Mouse (Mus musculus) layer of hippocampus, adult 9-10 months (tissue): ENCODE measurements around the gene C1qtnf5.
"Not testable (repeated sequence)": the region's sequence is repeated elsewhere in the genome, so short reads cannot be mapped to it uniquely, and the experiment has no call there.

ENCODE experiments used
- DNase-seq: peaks from one replicate; pipeline ENCODE4 v3.0.0; 2022; ENCODE audit warnings: low spot score

Gene C1qtnf5

DNA sequence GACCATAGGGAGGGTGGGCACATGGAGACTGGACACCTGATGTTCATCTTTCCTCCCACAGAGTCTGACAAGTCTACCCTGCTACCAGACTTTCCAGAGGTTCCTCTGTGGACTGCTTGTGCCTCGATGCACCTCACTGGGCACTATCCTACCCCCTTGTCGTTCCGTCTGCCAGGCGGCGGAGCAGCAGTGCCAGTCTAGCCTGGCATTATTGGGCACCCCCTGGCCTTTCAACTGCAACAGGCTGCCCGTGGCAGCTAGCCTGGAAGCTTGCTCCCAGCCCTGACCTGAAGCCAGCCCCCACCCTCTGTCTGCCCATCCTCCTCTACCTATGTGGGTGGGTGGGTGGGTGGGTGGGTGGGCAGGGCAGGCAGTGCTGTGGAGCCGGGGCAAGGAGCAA, 863 bp upstream of the C1qtnf5 start:
- DNase-seq: no peak

DNA sequence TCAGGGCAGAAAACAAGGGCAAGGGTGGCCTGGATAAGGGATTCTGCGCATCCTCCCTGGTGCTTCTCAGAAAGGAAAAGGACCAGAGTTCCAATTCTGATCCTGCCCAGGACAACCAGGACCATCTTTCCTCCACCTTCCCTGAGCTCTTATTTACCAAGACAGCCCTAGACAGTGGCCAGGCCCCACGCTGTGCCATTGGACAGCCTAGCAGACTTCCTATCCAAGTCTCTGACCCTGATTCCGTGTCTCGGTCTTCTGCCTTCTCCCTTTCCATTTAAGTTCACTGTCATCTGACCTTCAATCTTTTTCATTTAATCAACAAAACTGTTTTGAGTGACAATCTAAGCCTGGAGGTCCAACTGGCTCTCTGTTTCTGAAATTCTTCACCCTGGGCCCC, 449 bp upstream of the C1qtnf5 start:
- DNase-seq: no peak

DNA sequence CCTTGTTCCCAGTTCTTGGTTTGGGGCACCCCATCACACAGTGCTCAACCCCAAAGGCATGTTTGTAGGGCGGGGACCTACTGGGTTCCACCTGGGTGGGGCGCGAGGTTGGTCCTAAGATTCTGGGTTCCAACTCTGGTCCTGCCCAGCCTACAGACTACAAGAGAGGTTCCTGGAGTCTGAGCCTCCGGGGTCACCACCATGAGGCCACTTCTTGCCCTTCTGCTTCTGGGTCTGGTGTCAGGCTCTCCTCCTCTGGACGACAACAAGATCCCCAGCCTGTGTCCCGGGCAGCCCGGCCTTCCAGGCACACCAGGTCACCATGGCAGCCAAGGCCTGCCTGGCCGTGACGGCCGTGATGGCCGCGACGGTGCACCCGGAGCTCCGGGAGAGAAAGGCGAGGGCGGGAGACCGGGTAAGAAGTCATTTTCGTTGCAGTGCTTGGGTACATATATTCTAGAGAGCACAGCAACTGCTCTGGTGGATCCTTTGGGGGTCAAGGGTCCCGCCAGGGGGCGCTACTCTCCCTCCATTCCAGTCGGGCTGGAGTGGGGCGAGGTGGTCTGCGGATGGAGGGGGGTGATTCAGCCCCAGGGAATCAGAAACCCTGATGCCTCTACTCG, 623 bp downstream of the C1qtnf5 start:
- DNase-seq: no peak

DNA sequence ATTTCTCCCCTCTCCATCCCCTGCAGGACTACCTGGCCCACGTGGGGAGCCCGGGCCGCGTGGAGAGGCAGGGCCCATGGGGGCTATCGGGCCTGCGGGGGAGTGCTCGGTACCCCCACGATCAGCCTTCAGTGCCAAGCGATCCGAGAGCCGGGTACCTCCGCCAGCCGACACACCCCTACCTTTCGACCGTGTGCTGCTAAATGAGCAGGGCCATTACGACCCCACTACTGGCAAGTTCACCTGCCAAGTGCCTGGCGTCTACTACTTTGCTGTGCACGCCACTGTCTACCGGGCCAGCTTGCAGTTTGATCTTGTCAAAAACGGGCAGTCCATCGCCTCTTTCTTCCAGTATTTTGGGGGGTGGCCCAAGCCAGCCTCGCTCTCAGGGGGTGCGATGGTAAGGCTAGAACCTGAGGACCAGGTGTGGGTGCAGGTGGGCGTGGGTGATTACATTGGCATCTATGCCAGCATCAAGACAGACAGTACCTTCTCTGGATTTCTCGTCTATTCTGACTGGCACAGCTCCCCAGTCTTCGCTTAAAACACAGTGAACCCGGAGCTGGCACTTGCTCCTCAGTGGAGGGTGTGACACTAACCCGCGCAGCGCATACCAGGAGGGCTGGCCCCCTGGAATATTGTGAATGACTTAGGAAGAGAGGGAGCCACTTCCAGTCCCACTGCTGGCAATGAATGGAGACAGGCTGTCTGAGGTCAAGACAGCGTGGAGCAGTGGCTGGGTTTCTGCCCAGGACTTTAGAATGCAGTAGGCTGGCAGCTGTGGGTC, 1.4 kb downstream of the C1qtnf5 start:
- DNase-seq: no peak

DNA sequence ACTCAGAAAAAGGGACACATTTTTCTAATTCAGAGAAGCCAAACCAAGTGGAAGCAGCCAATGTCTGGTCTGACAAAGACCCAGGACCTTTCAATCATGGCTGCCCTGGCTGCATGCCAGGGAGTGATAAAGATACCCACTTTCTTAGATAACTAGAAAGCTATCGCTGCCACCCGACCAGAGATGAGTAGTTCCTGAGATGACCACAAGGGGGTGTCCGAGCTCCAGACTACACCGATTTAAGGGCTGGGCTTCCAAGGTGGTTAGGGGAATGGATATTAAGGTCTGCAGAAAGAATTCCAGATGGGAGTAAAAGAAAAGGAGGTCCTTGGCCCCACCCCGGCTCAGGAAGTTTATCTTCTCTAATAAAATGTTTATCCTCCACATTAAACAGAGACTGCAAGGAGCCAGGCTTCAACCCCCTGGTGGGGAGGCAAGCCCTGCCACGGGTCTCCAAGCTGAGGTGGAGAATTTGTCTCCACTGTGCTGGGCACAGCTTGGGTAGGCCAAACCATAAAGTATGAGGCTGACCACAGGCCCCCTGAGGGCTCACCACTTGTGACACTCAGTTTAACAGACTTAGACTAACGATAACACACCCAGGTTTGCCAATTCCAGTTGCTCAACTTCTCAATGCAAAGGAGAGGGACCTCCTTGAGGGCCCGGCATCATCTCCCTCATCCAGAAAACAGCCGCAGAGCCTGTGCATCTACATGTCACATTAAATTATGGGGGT, 2.5 kb downstream of the C1qtnf5 start:
- no peak for DNase-seq

DNA sequence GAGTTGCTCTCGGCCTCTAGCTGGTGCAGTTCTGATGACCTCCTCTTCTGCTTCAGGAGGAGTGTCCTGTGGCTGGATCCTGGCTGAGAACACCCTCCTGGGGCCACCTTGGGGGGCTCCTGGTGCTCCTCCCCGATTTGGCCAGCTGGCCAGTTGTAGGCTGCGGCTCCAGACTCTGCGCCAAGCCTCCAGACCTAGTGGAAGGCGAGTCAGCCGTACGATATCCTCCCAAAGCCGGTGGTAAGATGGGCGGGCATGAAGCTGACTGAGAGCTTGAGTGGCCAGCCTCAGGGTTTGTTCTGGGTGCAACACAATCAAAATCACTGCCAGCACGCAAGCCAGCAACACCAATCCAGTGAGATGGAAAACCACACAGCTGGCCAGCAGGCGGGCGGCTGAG, 4.9 kb downstream of the C1qtnf5 start:
- DNase-seq: not testable (repeated sequence)

DNA sequence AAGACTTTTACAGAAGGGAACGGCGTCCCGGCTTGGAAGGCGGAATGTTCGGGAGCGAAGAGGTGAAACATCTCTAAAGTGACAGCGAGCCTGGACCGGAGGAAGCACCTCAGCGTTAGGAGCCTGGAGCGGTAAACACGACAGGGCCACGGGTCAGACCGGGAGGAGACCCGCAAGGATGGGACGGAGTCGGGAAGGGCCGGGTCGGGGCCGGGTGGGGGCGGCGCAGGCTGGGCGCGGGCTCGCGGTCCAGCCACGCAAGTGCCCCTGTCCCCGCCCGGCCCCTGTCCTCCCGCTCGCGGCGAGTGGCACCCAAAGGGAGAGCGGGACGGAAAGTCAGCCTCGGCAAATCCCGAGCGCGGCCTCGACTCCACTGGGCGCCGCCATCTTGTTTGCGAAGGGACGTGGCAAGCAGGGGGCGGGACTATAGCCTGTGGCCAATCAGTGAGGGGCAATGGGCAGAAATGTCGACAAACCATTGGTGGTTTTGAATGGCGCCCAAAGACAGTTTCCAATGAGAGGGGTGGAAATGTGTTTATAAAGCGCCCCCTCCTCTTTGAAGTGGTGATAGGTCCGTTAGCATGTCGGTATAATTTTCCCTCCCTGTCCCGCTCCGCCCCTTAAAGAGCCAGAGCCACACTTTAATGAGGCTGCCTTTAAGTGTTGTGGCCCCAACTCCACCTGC, 6.2 kb downstream of the C1qtnf5 start, which contains the start of the genes Gm49380 and Rnf26:
Gm49380 (minus strand) TSS at position 396 of the 685 bp plus-strand sequence.
Rnf26 (minus strand) TSS at position 413 of the 685 bp plus-strand sequence.
- peak; percentile 97 for DNase-seq

DNA sequence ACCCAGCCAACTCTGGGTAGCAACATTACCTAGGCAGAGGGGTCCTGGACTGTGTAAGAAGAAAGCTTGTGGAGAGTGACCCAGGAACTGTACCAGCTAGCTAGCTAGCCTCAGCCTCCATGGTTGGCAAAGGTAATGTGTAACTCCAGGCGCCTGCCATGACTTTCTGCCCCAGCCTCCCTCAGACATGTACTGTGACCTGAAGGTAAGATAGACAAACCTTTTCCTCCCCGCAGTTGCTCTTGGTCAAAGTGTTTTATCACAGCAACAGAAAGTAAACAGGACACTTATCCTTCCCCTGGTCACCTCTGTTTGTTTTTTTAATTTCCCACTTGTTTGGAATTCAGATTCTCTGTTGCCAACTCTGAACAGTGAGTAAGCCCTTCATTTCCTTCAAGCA, 7.4 kb downstream of the C1qtnf5 start:
- no peak for DNase-seq

DNA sequence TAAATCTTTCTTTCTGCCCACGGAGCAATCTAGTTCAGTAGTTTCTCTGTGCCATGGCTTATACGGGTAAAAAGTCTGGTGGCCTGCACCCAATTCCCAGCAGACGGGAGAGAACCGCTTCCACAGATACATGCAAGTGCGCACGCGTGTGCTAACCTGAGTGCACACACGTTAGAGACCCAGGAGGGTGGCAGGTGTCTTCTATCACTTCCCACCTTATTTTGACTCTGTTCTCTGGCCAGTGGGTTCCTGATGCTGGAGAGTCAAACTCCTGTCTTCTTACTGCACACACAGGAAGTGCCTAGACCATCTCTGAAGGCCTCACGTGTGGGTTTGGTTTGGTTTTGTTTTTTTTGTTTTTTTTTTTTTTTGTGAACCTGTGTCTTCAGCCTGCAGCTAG, 8.6 kb downstream of the C1qtnf5 start:
- no peak for DNase-seq

DNA sequence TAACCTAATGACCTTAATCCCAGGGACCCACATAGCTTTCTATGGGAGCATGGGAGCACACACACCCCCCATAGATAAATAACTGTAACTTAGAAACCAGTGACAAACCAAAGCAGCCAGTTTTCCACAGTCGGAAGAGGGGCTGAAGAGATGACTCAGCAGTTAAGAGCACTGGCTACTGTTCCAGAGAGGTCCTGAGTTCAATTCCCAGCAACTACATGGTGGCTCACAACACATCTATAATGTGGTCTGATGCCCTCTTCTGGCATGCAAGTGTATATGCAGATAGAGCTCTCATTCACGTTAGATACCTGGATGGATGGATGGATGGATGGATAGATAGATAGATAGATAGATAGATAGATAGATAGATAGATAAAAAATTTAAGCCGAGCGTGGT, 9.1 kb downstream of the C1qtnf5 start:
- DNase-seq: no peak

DNA sequence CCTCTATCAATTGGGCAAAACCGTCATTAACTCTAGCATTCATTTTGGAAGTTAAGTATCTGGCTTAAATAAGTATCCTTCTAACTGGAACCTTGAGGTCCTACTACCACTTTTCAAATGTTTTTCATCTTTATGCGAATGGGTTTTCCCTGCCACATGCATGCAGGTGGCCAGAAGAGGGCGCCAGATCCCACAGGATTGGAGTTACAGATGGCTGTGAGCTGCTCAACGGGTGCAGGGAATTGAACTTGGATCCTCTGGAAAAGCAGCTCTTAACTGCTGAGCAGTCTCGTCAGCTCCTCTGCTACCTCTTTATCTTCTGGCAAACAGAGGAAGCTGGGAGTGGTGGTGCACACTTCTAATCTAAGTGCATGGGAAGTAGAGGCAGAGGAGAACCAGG, 12.0 kb downstream of the C1qtnf5 start:
- DNase-seq: no peak

DNA sequence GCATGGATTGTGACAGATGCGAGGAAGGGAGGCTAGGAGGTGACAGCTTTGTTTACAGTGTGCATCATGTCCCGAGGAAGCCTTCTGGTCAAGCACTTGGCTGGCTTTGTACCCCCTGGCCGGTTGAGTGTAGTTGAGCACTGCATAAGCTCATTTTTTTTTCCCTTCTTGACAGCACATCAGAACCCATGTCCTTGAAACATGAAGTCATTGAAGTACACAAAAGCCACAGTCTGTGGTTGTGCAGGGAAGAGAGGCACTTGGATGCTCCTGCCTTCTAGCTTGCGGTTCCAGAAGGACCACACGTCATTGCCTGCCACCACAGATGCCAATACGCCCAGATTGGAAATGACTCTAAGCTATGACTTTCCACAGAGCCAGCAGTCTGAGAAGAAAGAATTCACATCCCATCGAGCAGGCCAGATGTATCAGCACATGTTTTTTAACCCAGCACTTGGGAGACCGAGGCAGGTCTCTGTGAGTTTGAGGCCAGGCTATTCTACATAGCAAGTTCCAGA, 13.0 kb downstream of the C1qtnf5 start:
- no peak for DNase-seq

DNA sequence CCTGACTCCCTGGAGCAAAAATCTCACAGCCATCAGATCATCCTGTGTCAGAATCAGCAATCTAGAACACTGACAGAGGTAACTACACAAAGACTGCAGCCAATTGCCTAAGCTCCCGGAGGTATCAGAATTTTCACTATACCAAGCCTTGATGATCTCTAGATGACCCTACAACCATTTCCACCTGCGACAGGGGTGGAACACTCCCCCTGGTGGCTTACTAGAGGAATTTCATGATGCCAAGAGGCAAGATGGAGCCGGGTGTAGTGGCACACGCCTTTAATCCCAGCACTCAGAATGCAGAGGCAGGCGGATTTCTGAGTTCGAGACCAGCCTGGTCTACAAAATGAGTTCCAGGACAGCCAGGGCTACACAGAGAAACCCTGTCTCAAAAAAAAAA, 17.3 kb downstream of the C1qtnf5 start:
- DNase-seq: no peak

DNA sequence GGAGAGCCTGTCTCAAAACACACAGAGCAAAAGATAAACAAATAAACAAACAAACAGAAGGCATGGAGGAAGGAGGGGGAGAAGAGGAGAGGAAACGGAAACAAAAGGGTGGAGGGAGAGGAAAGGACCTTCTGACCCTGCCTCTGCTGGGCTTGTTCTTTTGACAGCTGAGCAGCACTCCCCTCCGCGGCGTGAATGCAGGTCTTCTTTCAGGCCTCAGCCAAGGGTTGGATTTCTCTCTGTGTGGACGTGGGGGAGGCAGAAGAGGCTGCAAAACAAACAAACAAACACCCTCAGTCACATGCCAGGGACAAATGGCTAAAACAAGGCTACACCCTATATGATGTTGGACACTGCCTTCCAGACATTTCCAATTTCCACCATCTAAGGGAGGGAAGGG, 18.0 kb downstream of the C1qtnf5 start:
- DNase-seq: no peak

DNA sequence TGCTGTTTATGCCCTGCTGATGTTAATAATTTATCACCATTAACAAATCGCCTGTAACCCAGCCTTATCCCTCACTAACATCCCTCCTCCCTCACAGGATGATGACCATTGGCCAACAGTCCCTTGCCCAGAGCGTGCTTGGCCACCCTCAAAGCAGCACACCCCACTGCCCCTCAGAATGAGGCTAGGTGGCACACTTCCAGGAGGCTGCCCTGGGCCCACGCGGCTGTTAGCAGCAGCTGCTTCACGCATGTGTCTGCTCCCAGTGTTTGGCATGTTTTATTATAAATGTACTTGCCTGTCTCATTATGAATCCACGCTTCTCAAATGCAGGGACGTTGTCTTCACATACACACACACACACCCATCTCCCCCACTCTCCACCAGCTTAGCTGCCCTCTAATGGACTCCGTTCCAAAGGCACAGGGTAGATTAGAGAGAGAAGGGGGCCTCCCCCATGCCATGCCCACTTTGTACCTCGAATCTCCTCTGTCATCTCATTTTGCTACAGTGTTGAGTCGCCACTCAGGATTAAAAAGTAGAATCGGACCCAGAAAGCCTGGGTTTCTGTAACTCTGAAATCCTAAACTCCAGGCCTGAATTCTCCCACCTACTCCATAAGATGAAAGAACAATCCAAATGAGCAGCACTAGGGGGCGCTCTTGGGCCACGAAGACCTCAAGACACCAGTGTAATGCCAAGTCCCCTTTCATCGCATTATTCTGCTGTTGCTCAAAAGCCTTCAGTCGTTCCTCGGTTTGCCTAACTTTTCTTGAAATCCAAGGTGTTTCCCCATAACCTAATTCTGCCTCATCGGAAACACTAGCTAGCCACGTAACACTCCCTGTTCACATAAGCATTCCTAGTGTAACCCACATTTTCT, 18.7 kb downstream of the C1qtnf5 start:
- DNase-seq: peak; percentile 92

DNA sequence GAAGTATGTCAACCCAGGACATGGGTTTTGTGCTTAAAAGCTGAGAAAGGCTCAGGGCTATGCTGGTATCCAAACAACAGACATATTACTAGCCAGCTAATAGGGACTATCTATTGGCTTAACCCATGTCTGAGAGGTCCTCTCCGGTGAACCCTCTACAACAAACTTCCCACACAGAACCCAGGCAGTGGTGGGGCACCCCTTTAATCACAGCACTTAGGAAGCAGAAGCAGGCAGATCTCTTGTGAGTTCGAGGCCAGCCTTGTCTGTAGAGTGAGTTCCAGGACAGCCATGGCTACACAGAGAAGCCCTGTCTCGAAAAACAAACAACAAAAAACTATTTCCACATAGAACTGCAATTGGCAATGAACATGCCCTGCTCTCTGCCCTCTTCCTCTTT, 19.7 kb downstream of the C1qtnf5 start:
- no peak for DNase-seq

DNA sequence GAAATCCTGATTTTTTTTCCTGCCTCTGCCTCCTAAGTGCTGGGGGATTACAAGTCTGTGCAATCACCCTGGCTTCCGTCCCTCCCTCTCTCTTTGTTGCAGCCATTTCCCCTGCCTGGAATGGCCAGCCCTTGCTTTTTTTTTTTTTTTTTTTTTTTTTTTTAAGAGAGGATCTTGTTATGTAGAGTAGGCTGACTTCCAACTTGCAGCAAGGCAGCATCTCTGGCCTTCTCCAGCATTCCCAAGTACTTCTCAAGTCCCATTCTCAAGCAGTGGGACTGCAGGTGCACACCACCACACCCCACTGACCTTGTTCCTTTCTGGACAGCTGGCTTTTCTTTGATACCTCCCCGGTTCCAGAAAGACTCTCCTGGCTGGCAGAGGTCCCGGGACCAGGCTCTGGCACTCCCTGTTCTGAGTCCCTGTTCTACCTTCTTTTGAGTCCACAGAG, 20.3 kb downstream of the C1qtnf5 start:
- no peak for DNase-seq

DNA sequence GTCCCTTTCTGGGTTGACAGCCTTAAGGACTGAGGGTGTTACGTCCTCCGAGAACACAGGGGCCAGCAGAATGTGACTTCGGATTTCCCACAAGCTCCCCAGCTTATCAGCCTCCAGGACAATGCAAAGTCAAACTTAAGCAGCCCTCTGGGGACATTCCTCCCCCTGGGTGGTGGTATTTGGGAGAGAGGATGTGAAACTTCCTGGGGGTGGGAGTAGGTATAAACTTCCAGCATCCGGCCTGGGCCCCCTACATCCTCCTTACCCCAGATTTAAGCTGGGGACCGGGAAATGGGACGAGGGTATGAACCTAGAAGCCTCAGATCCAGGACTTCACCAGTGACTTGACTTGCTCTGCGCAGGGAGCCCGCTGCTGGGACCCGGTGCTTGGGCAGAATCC, 22.6 kb downstream of the C1qtnf5 start:
- no peak for DNase-seq

DNA sequence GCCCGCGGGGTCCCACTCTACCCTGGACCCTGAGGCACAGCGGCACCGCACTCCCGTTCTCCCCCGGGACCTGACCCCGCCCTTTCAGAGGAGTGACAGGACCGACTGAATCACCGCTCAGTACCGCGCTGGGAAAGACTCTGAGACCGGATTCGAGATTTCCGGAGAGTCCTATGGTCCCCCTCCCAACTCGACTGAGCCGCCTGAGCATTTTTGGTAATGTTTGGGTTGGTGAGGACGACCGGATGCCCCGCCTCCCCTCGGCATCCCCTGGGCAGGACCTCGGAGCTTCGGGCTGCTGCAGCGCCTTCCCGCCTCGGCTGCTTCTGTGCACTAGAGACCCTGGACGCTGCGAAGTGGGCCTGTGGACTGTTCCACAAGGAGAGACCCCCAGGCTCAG, 23.0 kb downstream of the C1qtnf5 start:
- no peak for DNase-seq

DNA sequence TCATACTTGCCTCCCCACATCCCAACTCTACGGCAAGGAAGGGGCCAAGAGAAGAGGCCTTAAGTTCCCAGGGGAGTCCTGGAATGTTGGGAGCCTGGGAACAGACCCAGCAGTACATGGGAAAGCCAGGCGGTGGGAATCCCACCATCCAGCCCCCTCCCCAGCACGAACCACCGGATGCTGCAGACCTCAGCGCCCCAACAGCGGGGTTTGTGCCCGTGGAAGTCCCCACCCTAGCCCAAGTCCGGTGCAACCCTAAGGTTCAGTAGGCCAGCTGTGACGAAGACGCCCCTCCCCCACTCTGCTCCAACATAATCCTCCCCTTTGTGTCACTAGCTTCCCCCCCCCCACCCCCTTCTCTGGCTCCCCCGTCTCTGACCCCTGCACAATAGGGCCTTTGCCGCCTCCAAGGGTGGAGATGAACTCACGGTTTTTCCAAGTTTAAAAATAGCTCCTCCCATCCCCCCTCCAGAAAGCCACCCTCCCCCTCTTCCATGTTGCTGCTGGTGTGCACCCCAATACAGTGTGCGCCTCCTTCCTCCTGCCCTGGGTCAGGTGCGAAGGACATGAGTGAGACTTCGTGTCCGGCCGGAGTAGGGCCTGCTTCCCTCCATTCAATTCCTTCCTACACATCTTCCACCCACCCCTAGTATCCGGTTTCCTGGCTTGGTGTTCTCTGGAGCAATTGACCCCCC, 23.7 kb downstream of the C1qtnf5 start:
- no peak for DNase-seq

DNA sequence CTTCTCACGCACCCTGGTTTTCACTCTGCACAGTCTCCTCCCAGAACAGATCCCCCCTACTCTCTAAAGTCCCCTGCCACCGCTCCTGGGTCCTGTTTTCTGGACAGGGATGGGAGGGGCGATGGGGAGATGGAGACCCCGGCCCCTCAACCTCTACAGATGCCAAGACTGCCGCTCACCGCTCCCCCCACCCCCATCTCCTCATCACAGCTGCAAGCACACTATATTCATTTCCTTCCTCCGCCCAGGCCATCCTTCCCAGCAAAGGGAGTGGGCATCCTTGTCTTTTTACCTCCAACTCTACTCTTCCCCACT, 24.2 kb downstream of the C1qtnf5 start:
- DNase-seq: no peak
